Mouse (Mus musculus): ENCODE measurements around the gene Gm9918. TPM values are rescaled to one million over a fixed set of nuclear protein-coding genes. Genes with fewer than 3 reads are reported as not detected.

The Gm9918 gene
- polyA plus RNA-seq, 1 experiment from 2014 or later = 0.57 TPM

DNA sequence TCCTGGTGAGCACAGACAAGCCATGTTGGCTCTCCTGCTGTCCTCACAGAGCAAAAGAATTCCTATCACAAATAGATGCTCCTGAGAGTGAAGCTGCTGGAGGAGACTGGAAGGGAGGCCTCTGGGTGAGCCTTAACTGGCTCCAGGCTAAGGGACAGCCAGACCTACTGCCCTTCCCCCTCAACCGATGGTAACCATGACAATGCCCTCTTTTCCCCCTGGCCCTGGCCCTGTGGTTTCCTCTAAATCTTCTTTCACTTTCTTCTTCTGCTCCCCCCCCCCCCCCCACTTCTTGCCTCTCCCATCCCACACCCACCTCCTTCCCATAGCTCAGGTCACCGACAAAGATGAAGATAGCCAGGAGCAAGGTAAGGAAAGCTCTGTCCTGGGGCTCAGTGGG lies 36.5 kb upstream of the Gm9918 start:
- 14% methylated on average over 2 of the region's 2 CpGs for WGBS
- Histone ChIP-seq H3K4me3 (ENCODE audit: low read length) (no peak overlapping the region), H3K4me2 (ENCODE audit: low read depth, low read length) (no peak overlapping the region), H3K36me3 (ENCODE audit: control insufficient read depth, insufficient read depth, low read length) (peaks cover 19% of the 10 kb centered on the region), H3K4me1 (replicated peaks; ENCODE audit: control insufficient read depth, insufficient read depth, low read length) (peaks cover 21% of the 10 kb centered on the region), H3K27me3 (ENCODE audit: control insufficient read depth, insufficient read depth, low read depth, low read length) (no peaks in the 10 kb centered on the region), H3K9me3 (ENCODE audit: control insufficient read depth, low read length) (no peaks in the 10 kb centered on the region), H3K27ac (ENCODE audit: low read length) (no peak overlapping the region), H3K9ac (ENCODE audit: low read length) (no peak overlapping the region)
- ATAC-seq (ENCODE audit: low read depth) = no peak

DNA sequence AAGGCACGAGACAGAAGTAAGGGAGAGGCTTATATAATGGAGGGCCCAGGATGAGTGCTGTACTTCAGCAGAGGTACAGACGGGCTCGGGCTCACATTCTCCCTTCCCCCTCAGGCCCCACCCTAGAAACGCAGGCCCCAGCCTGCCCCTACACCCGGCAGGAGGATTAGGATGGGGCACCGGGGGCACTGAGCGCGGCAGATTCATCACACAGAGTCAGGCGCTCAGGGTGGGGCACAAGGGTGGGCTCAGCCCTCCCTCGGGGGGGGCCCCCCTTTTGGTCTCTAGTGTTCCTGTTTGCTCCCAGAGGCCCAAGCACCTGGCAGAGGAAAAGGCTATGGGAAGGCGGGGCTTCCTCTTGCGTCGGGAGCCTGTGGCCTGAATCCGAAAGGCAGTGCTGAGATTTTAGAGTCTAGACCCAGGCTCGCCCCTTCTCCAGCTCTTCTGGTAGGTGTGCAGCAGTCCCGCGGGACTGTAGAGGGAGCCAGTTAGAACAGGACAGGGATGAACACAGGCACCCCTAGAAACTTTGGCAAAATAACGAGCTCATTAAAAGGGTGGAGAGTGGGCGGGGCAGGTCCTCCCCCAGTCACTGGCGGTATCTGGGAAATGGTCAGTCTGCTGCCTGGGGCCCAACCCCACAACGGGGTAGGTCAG lies 34.9 kb upstream of the Gm9918 start:
- Histone ChIP-seq H3K9ac (ENCODE audit: low read length) (peak overlapping the region; percentile 42), H3K27ac (ENCODE audit: low read length) (peak overlapping the region; percentile 53), H3K4me1 (replicated peaks; ENCODE audit: control insufficient read depth, insufficient read depth, low read length) (peaks cover 23% of the 10 kb centered on the region), H3K4me2 (ENCODE audit: low read depth, low read length) (no peak overlapping the region), H3K9me3 (ENCODE audit: control insufficient read depth, low read length) (no peaks in the 10 kb centered on the region), H3K27me3 (ENCODE audit: control insufficient read depth, insufficient read depth, low read depth, low read length) (no peaks in the 10 kb centered on the region), H3K4me3 (ENCODE audit: low read length) (no peak overlapping the region), H3K36me3 (ENCODE audit: control insufficient read depth, insufficient read depth, low read length) (peaks cover 26% of the 10 kb centered on the region)
- peak; percentile 64 for ATAC-seq (ENCODE audit: low read depth)
- WGBS = 26% methylated on average over 21 of the region's 21 CpGs

DNA sequence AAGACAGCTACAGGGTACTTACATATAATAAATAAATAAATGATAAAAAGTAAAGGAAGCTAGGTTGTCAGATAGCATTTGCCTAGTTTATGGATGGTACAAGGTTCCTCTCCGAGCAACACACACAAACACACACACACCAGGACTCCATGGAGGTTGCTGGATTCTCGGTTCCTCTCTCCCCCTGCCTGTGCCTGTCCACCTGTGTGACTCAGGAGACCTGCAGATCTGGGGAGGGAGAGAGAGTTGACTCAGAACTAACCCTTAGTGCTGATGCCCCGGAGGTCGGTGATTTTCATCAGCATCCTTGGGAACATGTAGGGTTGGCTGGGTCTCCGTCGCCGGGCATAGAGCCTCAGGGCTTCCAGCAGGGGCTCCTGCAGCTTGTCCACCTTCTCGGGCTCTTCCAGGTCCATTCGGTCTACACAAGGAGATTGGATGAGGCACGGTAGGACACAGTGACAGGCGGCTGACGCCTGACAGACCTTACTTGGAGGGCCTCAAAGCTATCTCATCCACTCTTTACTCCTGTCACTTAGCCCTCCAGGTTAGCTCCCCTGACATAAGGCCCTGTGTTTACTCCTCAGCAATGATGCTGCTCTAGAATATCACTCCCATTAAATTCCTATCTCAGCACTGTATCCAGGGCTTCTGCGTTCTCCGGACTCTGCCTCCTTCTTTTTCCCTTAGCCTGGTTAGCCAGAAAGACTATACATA lies 31.7 kb upstream of the Gm9918 start:
- peaks cover 30% of the 10 kb centered on the region for H3K36me3 ChIP-seq (ENCODE audit: control insufficient read depth, insufficient read depth, low read length)
- H3K9me3 ChIP-seq (ENCODE audit: control insufficient read depth, low read length) = no peaks in the 10 kb centered on the region
- no peaks in the 10 kb centered on the region for H3K27me3 ChIP-seq (ENCODE audit: control insufficient read depth, insufficient read depth, low read depth, low read length)
- 87% methylated on average over 14 of the region's 14 CpGs for WGBS
- no peak overlapping the region for H3K4me2 ChIP-seq (ENCODE audit: low read depth, low read length)
- ATAC-seq (ENCODE audit: low read depth) = no peak
- H3K4me3 ChIP-seq (ENCODE audit: low read length) = no peak overlapping the region
- H3K4me1 ChIP-seq (replicated peaks; ENCODE audit: control insufficient read depth, insufficient read depth, low read length) = peaks cover 40% of the 10 kb centered on the region
- H3K9ac ChIP-seq (ENCODE audit: low read length) = no peak overlapping the region
- H3K27ac ChIP-seq (ENCODE audit: low read length) = no peak overlapping the region

DNA sequence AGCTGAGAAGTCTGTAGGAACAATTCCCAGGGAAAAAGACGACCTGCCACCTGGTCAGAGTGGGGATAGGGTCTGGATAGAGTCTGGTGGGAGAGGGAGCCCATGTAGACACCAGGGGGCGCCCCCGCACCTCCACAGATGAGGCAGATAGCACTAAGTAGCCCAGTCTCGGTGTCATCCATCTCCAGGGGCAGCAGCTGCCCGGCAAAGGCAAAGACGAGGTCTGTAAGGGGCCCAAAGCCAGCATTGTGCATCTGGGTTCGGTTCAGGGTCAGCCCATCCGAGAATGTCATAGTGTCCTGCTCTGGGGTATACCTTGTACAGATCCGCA lies 31.1 kb upstream of the Gm9918 start:
- Histone ChIP-seq H3K9ac (ENCODE audit: low read length) (no peak overlapping the region), H3K9me3 (ENCODE audit: control insufficient read depth, low read length) (no peaks in the 10 kb centered on the region), H3K4me2 (ENCODE audit: low read depth, low read length) (no peak overlapping the region), H3K27me3 (ENCODE audit: control insufficient read depth, insufficient read depth, low read depth, low read length) (no peaks in the 10 kb centered on the region), H3K36me3 (ENCODE audit: control insufficient read depth, insufficient read depth, low read length) (peaks cover 30% of the 10 kb centered on the region), H3K4me1 (replicated peaks; ENCODE audit: control insufficient read depth, insufficient read depth, low read length) (peaks cover 45% of the 10 kb centered on the region), H3K4me3 (ENCODE audit: low read length) (no peak overlapping the region), H3K27ac (ENCODE audit: low read length) (peak overlapping the region; percentile 30; the same call in 1 of the 2 replicates)
- peak; percentile 47; the same call in 1 of the 2 replicates for ATAC-seq (ENCODE audit: low read depth)
- WGBS = 10% methylated on average over 9 of the region's 9 CpGs

DNA sequence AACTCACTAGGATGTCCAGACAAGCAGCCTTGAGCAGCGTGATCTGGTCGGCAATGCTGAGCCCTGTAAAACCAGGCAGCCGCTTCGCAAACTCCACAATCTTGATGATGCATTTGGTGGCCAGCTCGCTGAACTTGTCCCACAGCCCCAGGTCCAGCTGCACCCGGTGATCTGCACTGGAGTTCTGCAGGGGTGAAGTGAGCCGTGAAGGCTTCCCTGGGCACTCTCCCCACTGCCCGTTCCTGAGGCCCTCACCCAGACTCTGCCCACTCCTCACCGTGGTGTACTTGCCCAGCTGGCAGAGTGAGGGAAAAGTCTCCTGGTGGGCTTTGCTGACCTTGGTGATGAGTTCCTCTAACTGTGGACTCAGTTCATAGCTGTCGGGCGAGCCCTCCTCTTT lies 30.5 kb upstream of the Gm9918 start:
- Histone ChIP-seq H3K27me3 (ENCODE audit: control insufficient read depth, insufficient read depth, low read depth, low read length) (no peaks in the 10 kb centered on the region), H3K4me1 (replicated peaks; ENCODE audit: control insufficient read depth, insufficient read depth, low read length) (peaks cover 51% of the 10 kb centered on the region), H3K9ac (ENCODE audit: low read length) (peak overlapping the region; percentile 27; the same call in 1 of the 2 replicates), H3K9me3 (ENCODE audit: control insufficient read depth, low read length) (no peaks in the 10 kb centered on the region), H3K4me2 (ENCODE audit: low read depth, low read length) (no peak overlapping the region), H3K36me3 (ENCODE audit: control insufficient read depth, insufficient read depth, low read length) (peaks cover 28% of the 10 kb centered on the region), H3K4me3 (ENCODE audit: low read length) (no peak overlapping the region), H3K27ac (ENCODE audit: low read length) (peak overlapping the region; percentile 26)
- WGBS = 68% methylated on average over 11 of the region's 11 CpGs
- no peak for ATAC-seq (ENCODE audit: low read depth)

DNA sequence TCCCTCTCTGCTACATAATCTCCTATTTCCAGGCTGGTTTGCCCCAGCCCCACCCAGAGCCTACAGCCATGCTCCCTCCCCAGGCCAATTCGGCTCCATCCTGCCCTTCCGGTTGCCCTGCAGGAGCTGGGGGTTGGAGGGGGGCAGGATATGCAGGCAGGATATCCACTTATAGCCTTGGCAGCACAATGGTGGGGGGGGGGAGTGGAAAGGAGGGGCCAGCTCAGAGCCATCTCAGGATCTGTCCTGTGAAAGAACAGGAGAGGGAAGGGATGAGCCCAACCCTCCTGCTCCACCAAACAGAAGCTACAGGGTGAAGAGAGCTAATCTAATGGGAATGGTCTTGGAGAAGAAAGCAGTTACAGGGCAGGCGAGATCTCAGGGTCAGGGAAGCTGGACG lies 29.8 kb upstream of the Gm9918 start:
- Histone ChIP-seq H3K4me3 (ENCODE audit: low read length) (no peak overlapping the region), H3K4me2 (ENCODE audit: low read depth, low read length) (no peak overlapping the region), H3K4me1 (replicated peaks; ENCODE audit: control insufficient read depth, insufficient read depth, low read length) (peaks cover 48% of the 10 kb centered on the region), H3K36me3 (ENCODE audit: control insufficient read depth, insufficient read depth, low read length) (peaks cover 28% of the 10 kb centered on the region), H3K9ac (ENCODE audit: low read length) (no peak overlapping the region), H3K27me3 (ENCODE audit: control insufficient read depth, insufficient read depth, low read depth, low read length) (no peaks in the 10 kb centered on the region), H3K27ac (ENCODE audit: low read length) (peak overlapping the region; percentile 41), H3K9me3 (ENCODE audit: control insufficient read depth, low read length) (no peaks in the 10 kb centered on the region)
- 72% methylated on average over 4 of the region's 4 CpGs for WGBS
- peak; percentile 39 for ATAC-seq (ENCODE audit: low read depth)

DNA sequence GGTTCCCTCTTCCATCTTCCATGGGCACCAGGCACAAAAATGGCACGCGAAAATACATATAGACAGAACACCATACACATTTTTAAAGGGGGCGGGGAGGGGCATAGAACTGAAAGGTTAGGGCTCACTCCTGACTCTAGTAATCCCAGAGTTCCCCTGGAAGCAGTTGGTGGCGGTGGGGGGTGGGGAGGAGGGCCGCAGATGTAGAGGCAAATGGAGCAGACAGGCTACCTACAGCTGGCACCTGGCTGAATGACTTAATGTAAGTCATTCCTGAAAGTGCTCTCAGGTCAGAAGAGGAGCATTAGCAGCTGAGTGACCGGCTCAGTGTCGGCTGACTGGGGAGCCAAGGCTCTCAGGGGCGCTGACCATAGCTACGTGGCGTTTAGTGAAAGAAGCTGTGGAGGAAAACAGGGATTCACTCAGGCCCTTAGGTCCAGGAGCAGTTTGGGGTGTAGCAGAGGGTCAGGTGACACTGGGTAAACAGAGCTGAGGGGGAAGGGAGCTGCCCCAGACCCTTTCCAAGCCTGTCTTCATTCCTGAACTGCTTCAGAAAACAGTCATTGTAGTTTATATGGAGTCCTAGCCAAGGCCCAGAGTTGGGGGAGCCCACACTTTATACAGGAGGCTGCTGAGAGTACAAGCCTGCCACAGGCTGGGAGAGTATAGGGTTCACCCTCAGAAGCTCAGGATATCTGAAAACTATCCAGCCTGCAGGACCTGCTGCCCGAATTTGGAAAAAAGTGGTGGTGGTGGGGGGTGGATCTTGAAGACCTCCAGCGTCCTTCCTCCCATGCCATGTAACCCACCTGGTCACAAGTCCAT lies 27.7 kb upstream of the Gm9918 start:
- Histone ChIP-seq H3K4me2 (ENCODE audit: low read depth, low read length) (peak overlapping the region; percentile 94), H3K9ac (ENCODE audit: low read length) (peak overlapping the region; percentile 88), H3K27ac (ENCODE audit: low read length) (peak overlapping the region; percentile 100), H3K4me3 (ENCODE audit: low read length) (no peak overlapping the region), H3K4me1 (replicated peaks; ENCODE audit: control insufficient read depth, insufficient read depth, low read length) (peaks cover 41% of the 10 kb centered on the region), H3K27me3 (ENCODE audit: control insufficient read depth, insufficient read depth, low read depth, low read length) (no peaks in the 10 kb centered on the region), H3K9me3 (ENCODE audit: control insufficient read depth, low read length) (no peaks in the 10 kb centered on the region), H3K36me3 (ENCODE audit: control insufficient read depth, insufficient read depth, low read length) (peaks cover 21% of the 10 kb centered on the region)
- 44% methylated on average over 12 of the region's 12 CpGs for WGBS
- no peak for ATAC-seq (ENCODE audit: low read depth)

DNA sequence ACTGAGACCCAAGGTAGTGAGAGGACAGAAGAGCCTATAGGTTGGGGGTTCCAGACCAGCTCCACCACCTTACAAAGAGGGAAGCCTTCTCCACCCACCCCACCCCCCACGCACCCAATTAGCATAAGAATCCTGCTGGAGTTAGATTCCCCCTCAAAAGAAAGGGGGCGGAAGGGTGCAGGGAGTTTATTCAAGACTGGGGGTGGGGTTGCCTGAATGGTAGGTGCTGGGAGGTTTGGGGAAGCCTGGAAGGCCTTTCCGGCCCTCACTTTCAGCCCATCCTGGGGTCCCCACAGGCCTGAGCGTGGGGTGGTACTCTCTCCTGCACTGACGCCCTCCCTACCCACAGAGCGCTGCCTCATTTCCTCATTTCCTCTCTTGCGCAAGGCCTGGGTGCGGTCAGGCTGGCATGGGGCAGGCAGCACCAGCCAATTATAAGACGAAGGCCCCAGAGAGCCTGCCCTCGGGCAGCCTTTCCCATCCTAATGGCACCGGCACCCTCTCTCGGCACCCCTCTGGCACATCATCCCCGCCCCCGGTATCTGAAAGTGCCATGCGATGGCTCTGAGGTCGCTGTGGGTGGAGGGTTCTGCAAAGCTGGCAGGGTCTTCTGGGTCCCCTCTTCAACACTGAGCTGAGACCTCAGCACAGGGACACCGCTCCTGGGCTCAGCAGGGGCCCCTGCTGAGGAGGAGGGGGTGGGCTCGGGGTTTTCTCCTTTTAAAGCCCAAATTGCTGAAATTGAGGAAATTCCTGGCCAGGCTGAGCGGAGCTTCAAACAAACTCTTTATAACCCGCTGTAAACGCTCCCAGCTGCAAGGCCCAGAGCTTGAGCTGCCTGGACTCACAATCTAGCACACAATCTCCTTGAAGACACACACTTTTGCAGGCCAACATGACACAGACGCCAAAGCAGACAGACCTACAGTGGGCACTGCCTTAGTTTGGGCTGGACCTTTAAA lies 26.9 kb upstream of the Gm9918 start:
- Histone ChIP-seq H3K36me3 (ENCODE audit: control insufficient read depth, insufficient read depth, low read length) (peaks cover 15% of the 10 kb centered on the region), H3K9ac (ENCODE audit: low read length) (peak overlapping the region; percentile 88), H3K4me3 (ENCODE audit: low read length) (peak overlapping the region; percentile 80), H3K9me3 (ENCODE audit: control insufficient read depth, low read length) (no peaks in the 10 kb centered on the region), H3K27me3 (ENCODE audit: control insufficient read depth, insufficient read depth, low read depth, low read length) (no peaks in the 10 kb centered on the region), H3K4me1 (replicated peaks; ENCODE audit: control insufficient read depth, insufficient read depth, low read length) (peaks cover 46% of the 10 kb centered on the region), H3K4me2 (ENCODE audit: low read depth, low read length) (peak overlapping the region; percentile 94), H3K27ac (ENCODE audit: low read length) (peak overlapping the region; percentile 100)
- peak; percentile 6; the same call in 1 of the 2 replicates for ATAC-seq (ENCODE audit: low read depth)
- WGBS = 10% methylated on average over 22 of the region's 22 CpGs
